7 mouse cellular contexts compared by ENCODE assay signal in the genomic region with DNA sequence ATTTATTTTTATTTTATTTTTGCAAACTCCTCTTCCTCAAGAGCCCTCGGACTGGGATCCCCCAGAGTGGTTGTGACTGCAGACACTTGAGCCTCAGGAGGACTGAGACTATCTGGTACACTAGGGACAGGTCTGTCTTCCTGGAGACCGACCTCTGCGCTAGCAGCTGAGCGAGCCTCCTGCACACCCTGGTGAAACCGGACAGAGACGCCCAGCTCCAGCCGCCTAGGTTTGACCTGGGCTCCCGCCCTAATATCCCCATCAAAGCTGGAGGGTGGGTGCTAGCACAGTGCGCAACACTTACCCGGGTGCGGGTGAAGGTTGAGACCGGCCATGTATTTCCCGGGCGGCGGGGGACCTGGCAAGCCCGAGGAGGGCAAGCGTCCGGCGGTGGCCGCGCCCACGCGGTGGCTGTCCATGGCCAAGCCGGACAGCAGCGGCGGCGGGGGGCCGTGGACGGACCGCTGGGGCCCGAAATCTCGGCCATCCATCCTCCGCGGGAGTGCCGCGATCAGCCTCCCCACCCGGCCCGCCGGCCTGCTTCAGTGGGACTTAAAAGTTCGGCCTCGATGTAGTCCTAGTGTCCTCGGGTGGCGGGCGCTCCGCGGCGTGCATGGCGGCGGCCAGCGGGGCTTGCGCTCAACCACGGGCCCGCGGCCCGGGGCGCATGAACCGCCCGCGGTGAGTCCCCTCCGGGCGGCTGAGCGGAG. TPM values are rescaled to one million over a fixed set of nuclear protein-coding genes. Genes with fewer than 3 reads are reported as not detected.
DNase-seq lines count a peak whose midpoint lies in the region; ATAC-seq lines count a peak whose summit lies in the region.

No protein-coding gene starts in this region.

- peaks cover 47% of the 10 kb centered on the region for H3K36me3 ChIP-seq in embryonic facial prominence, embryonic 14.5 days (ENCODE audit: control insufficient read depth, insufficient read depth, low read length)
- H3K36me3 ChIP-seq in heart, embryonic 16.5 days (ENCODE audit: control insufficient read depth, insufficient read depth): no peaks in the 10 kb centered on the region
- peaks cover 6% of the 10 kb centered on the region for H3K36me3 ChIP-seq in macrophage (ENCODE audit: inconsistent target)
- no peaks in the 10 kb centered on the region for H3K36me3 ChIP-seq in stomach, embryonic 16.5 days (ENCODE audit: control insufficient read depth, insufficient read depth, low read length)

- H3K4me2 ChIP-seq in embryonic facial prominence, embryonic 14.5 days (ENCODE audit: low read depth, low read length): peak overlapping the region; percentile 99
- peak overlapping the region; percentile 92 for H3K4me2 ChIP-seq in heart, embryonic 16.5 days (ENCODE audit: low read depth, low read length)
- peak overlapping the region; percentile 88 for H3K4me2 ChIP-seq in stomach, embryonic 16.5 days (ENCODE audit: low read depth, low read length)

- H3K4me3 ChIP-seq in embryonic facial prominence, embryonic 14.5 days (ENCODE audit: low read depth, low read length): peak overlapping the region; percentile 98
- H3K4me3 ChIP-seq in heart, embryonic 16.5 days (ENCODE audit: low read length): peak overlapping the region; percentile 79
- peak overlapping the region; percentile 88 for H3K4me3 ChIP-seq in macrophage (ENCODE audit: inconsistent target)
- H3K4me3 ChIP-seq in stomach, embryonic 16.5 days (replicated peaks; ENCODE audit: low read length): peak overlapping the region; percentile 88

- no peaks in the 10 kb centered on the region for H3K27me3 ChIP-seq in embryonic facial prominence, embryonic 14.5 days (replicated peaks; ENCODE audit: control insufficient read depth, insufficient read depth, low read length)
- no peaks in the 10 kb centered on the region for H3K27me3 ChIP-seq in heart, embryonic 16.5 days (ENCODE audit: control insufficient read depth, insufficient read depth, low read length)
- no peaks in the 10 kb centered on the region for H3K27me3 ChIP-seq in stomach, embryonic 16.5 days (ENCODE audit: control insufficient read depth, insufficient read depth, low read length)

- WGBS in embryonic facial prominence, embryonic 14.5 days: 0% methylated on average over 34 of the region's 62 CpGs
- WGBS in heart, embryonic 16.5 days: under 1% methylated on average over 62 of the region's 62 CpGs
- WGBS in macrophage (ENCODE audit: missing documents): 1% methylated on average over 56 of the region's 62 CpGs
- under 1% methylated on average over 62 of the region's 62 CpGs for WGBS in stomach, embryonic 16.5 days

- peak overlapping the region; percentile 100 for H3K27ac ChIP-seq in embryonic facial prominence, embryonic 14.5 days (replicated peaks; ENCODE audit: low read depth, low read length)
- H3K27ac ChIP-seq in heart, embryonic 16.5 days (ENCODE audit: low read length): peak overlapping the region; percentile 100
- peak overlapping the region; percentile 98 for H3K27ac ChIP-seq in macrophage
- peak overlapping the region; percentile 100 for H3K27ac ChIP-seq in stomach, embryonic 16.5 days (ENCODE audit: low read length)

- peak overlapping the region; percentile 100 for H3K9ac ChIP-seq in embryonic facial prominence, embryonic 14.5 days (ENCODE audit: low read depth, low read length)
- H3K9ac ChIP-seq in heart, embryonic 16.5 days (ENCODE audit: low read length): peak overlapping the region; percentile 95
- H3K9ac ChIP-seq in stomach, embryonic 16.5 days (ENCODE audit: low read length): peak overlapping the region; percentile 100

- no peaks in the 10 kb centered on the region for H3K9me3 ChIP-seq in embryonic facial prominence, embryonic 14.5 days (ENCODE audit: control insufficient read depth, low read length)
- H3K9me3 ChIP-seq in heart, embryonic 16.5 days (replicated peaks; ENCODE audit: control insufficient read depth, low read length): no peaks in the 10 kb centered on the region
- H3K9me3 ChIP-seq in stomach, embryonic 16.5 days (replicated peaks; ENCODE audit: control insufficient read depth, low read length): no peaks in the 10 kb centered on the region

- DNase-seq in ZHBTc4 (ENCODE audit: low read depth, low spot score): peak; percentile 42
- no peak for DNase-seq in embryonic facial prominence, embryonic 14.5 days (ENCODE audit: low spot score)
- DNase-seq in kidney, postnatal 10 days: peak; percentile 70

- peaks cover 36% of the 10 kb centered on the region for H3K4me1 ChIP-seq in embryonic facial prominence, embryonic 14.5 days (ENCODE audit: control insufficient read depth, insufficient read depth, low read length)
- H3K4me1 ChIP-seq in heart, embryonic 16.5 days (ENCODE audit: control insufficient read depth, insufficient read depth, low read length): peaks cover 34% of the 10 kb centered on the region
- H3K4me1 ChIP-seq in stomach, embryonic 16.5 days (ENCODE audit: control insufficient read depth, insufficient read depth, low read length): peaks cover 33% of the 10 kb centered on the region

- ATAC-seq in CD4-positive, CD25-positive, alpha-beta regulatory T cell, adult 4 months: peak; percentile 28
- ATAC-seq in embryonic facial prominence, embryonic 14.5 days (ENCODE audit: low read depth): no peak
- no peak for ATAC-seq in heart, embryonic 16.5 days (replicated peaks; ENCODE audit: extremely low read depth, insufficient read depth, low FRiP score)
- ATAC-seq in stomach, embryonic 16.5 days (ENCODE audit: insufficient read depth, low FRiP score): no peak

- H3K79me2 ChIP-seq in macrophage (ENCODE audit: inconsistent target): peaks cover 79% of the 10 kb centered on the region

RNA-seq across cellular contexts. Expression of a gene that starts 2.6 kb away (rescaled TPM):
- 1 to 10 TPM; 2.8 to 3.7 TPM for polyA plus RNA-seq in CD4-positive, CD25-positive, alpha-beta regulatory T cell, adult 4 months (2017; shearing (Covaris generic))
- polyA plus RNA-seq in embryonic facial prominence, embryonic 14.5 days (2014; fragmentation: Nextera tagmentation; extraction: Ambion mirVana): 32.9 and 36.9 TPM in 2 replicates
- polyA plus RNA-seq in heart, embryonic 16.5 days (2015; fragmentation: Nextera tagmentation; extraction: Ambion mirVana): 17.6 and 18.6 TPM in 2 replicates
- 100 to 1,000 TPM in 22 of 26 experiments, 10 to 100 TPM in 4; 39.2 to 447 (median 241) TPM for total RNA-seq in macrophage (2018; cell fraction: chromatin; rRNA removed)
- total RNA-seq in macrophage (2018; cell fraction: cytosol; rRNA removed): 10 to 100 TPM; 20.2 to 98.3 (median 69.9) TPM
- total RNA-seq in macrophage (2018; cell fraction: nucleus; rRNA removed): 100 to 1,000 TPM in 23 of 26 experiments, 10 to 100 TPM in 3; 54.6 to 280 (median 200) TPM
- polyA plus RNA-seq in macrophage (2018): 25.5 to 27.5 TPM (median 26.9 TPM) in 3 replicates
- 15.3 and 16.9 TPM in 2 replicates for polyA plus RNA-seq in stomach, embryonic 16.5 days (2015; fragmentation: Nextera tagmentation; extraction: Ambion mirVana)
